Mouse (Mus musculus): ENCODE measurements around the gene Olfr135. TPM values are rescaled to one million over a fixed set of nuclear protein-coding genes. Genes with fewer than 3 reads are reported as not detected.

The Olfr135 gene
- polyA plus RNA-seq (2012; rRNA removed) = not detected in 2 replicates

GRCm38 (mm10) chr17:38204035-38204434 is at the start of gene Olfr135:
Gene Olfr135 (plus strand): TSS chr17:38204335.

GRCm38 (mm10) chr17:38171088-38171487 is 33.0 kb upstream of the Olfr135 start, which contains the start of gene Olfr134:
Gene Olfr134 (plus strand): TSS chr17:38171388.

Other genes with a start within 250 kb of the Olfr135 start
- not detected in 2 replicates for gene Olfr129, start 144.3 kb upstream of the Olfr135 start, polyA plus RNA-seq (2012; rRNA removed)
- gene Olfr130, start 140.4 kb upstream of the Olfr135 start, polyA plus RNA-seq (2012; rRNA removed) = not detected in 2 replicates
- not detected in 2 replicates for gene Olfr131, start 115.6 kb upstream of the Olfr135 start, polyA plus RNA-seq (2012; rRNA removed)
- not detected in 2 replicates for gene Olfr132, start 69.8 kb upstream of the Olfr135 start, polyA plus RNA-seq (2012; rRNA removed)
- gene Olfr133, start 59.1 kb upstream of the Olfr135 start, polyA plus RNA-seq (2012; rRNA removed) = not detected in 2 replicates
- gene Olfr134, start 32.9 kb upstream of the Olfr135 start, polyA plus RNA-seq (2012; rRNA removed) = not detected in 2 replicates
- gene Olfr138, start 56.7 kb downstream of the Olfr135 start, polyA plus RNA-seq (2012; rRNA removed) = not detected in 2 replicates
- gene Olfr137, start 103.2 kb downstream of the Olfr135 start, polyA plus RNA-seq (2012; rRNA removed) = not detected in 2 replicates
- not detected in 2 replicates for gene Olfr136, start 125.5 kb downstream of the Olfr135 start, polyA plus RNA-seq (2012; rRNA removed)
- not detected in 2 replicates for gene Esp36, start 215.8 kb downstream of the Olfr135 start, polyA plus RNA-seq (2012; rRNA removed)

Data from ovary, adult 2 months (tissue).